Mouse (Mus musculus) cerebellum, adult 11 months (tissue): ENCODE results near the gene Rap1gap2.

ENCODE experiments used
- DNase-seq: peaks from one replicate; pipeline ENCODE4 v3.0.0; 2022

The Rap1gap2 gene

DNA sequence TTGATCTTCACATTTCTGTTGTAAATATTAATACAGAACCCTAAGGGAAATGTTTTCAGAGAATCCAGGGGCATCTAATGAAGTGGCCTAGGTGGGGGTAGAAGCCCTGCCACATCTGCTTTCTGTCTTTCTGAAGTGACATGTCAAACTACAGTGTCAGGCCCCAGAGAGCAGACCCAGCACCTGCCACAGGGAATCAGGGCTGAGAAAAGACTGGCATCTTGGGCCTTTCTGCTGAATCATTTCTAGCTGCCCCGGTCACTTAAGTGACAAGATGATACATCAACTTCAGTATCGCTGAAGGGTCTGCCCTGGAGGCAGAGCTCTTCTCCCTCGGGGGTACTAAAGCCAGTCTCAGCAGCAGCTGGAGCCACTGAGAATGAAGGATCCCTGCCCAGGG is 111.7 kb downstream of the Rap1gap2 start:
- DNase-seq, result no peak

DNA sequence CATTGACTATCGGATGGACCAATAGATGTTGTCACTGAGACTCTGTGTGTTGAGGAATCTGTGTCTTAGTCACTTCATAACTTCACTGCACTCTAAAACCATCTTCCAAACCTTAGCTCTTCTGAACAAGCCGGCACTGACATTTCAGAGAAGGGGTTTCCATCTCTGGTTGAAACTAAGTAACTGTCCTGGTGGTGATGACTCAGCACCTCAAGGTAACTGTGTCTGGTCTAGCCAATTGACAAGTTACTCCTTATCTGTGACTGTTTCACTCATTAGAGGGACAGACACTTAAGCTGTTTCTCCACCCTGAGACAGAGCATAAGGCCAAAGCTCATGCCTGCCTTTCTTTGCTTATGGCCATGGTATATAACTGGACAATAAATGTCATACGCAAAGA is 114.1 kb downstream of the Rap1gap2 start:
- DNase-seq, result no peak

GRCm38 (mm10) chr11:74493936-74494335 is 116.8 kb downstream of the Rap1gap2 start:
- DNase-seq, result no peak

GRCm38 (mm10) chr11:74493172-74493862 is 117.4 kb downstream of the Rap1gap2 start:
- DNase-seq, result no peak

DNA sequence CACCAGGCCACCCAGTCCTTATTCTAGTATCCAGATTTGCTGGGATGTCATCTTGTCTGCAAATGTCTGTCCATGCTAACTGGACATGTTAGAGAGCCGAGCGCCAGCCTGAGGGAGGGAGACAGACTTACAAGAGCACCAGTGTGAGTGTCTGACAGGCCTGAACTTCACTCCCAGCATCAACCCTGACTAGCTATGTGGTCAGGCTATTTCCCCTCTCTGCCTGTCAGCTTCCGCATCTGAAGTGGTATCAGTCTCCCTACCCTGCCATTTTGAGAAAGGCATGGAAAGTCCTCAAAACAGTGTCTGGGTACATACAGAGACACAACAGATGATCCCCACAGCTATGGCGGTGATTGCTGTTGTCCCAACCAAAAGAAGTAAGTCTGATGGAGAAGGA is 119.6 kb downstream of the Rap1gap2 start:
- DNase-seq, result no peak

DNA sequence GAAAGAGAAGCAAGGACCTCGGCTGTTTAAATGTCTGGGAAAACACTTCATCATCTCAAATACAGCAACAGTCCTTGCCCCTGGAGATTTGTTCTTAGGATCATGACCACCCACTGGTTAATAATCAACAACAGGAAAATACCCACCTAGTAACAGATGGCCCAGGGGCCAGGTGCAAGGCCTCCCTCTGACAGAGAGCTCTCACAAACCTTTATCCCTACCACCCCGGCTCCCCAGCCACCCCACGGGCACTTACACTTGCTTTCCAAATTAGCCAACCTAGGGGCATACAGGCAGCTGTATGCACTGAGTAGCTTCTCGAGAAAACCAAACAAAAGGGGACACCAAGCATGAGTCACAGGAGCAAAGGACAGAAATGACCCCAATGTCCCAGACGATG is 121.5 kb downstream of the Rap1gap2 start:
- no peak for DNase-seq

GRCm38 (mm10) chr11:74487952-74488351 is 122.8 kb downstream of the Rap1gap2 start:
- DNase-seq, result no peak

- DNase-seq, result no peak
Measured at GRCm38 (mm10) chr11:74485435-74486217, 125.1 kb downstream of the Rap1gap2 start.

DNA sequence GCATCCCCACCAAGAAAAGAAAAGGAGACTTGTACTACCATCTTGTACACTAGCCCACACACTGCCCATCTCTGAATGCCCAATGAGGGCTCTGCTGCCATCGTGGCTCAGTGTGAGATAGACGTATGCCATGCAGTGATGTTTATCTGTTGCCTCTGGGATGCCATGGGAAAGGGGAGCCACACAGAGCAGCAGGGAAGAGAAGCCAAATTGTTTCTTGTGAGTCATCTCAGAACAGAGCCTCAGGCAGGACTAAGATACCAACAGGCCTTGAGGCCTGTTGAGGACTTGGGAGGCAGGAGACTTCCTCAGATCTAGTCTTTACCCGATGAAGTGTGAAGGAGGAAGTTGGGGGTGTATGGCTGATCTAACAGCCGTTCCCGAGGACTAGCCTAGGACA is 126.8 kb downstream of the Rap1gap2 start:
- DNase-seq, result no peak

- no peak for DNase-seq
Measured at GRCm38 (mm10) chr11:74483153-74483817, 127.4 kb downstream of the Rap1gap2 start.

- no peak for DNase-seq
Measured at GRCm38 (mm10) chr11:74481797-74482196, 128.9 kb downstream of the Rap1gap2 start.

- DNase-seq, result no peak
Measured at GRCm38 (mm10) chr11:74479715-74480289, 130.9 kb downstream of the Rap1gap2 start.

DNA sequence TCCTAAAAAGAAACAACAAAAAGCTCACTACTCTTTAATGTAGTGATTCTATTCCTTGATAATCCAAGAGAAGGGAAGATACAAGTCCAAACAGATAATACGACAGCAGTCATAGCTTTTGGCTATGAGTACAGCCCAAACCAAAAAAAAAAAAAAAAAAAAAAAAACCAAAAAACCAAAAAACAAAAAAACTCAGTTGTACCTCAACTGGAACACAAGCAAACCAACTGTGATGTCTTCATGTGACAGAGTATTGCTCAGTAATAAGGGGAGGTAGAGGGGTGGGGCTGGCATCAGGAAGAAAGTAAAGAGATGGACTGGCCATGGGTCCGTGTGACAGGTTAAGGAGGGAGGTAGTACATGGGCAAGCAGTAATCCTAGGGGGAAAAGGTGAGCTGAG is 131.8 kb downstream of the Rap1gap2 start:
- DNase-seq, result no peak

GRCm38 (mm10) chr11:74472671-74473070 is 138.0 kb downstream of the Rap1gap2 start:
- DNase-seq, result no peak

- DNase-seq, result no peak
Measured at GRCm38 (mm10) chr11:74468195-74468594, 142.5 kb downstream of the Rap1gap2 start.

GRCm38 (mm10) chr11:74465712-74466111 is 145.0 kb downstream of the Rap1gap2 start:
- no peak for DNase-seq

GRCm38 (mm10) chr11:74464181-74464977 is 146.3 kb downstream of the Rap1gap2 start:
- no peak for DNase-seq

DNA sequence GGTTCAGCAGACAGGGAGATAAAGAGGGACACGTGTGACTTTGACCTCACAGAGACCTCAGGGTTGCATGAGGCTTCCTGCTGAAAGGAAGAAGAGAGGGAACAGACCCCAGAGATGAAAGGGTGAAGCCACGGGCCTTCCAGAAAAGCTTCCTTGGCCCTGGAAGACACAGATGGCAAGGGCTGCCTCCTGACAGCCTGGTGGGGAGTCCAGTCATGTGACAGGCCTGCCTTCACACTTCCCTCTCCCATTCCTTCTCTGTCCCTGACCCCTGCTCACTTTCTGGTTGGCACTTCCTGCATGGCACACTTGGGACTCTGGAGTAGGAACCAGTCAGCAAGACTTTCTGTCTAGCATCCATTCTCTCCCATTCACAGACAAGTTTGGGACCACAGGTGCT is 148.1 kb downstream of the Rap1gap2 start:
- peak; percentile 20 for DNase-seq

GRCm38 (mm10) chr11:74459651-74460050 is 151.1 kb downstream of the Rap1gap2 start:
- DNase-seq, result no peak

- no peak for DNase-seq
Measured at GRCm38 (mm10) chr11:74458400-74458799, 152.3 kb downstream of the Rap1gap2 start.

GRCm38 (mm10) chr11:74457194-74457593 is 153.5 kb downstream of the Rap1gap2 start:
- DNase-seq, result no peak

DNA sequence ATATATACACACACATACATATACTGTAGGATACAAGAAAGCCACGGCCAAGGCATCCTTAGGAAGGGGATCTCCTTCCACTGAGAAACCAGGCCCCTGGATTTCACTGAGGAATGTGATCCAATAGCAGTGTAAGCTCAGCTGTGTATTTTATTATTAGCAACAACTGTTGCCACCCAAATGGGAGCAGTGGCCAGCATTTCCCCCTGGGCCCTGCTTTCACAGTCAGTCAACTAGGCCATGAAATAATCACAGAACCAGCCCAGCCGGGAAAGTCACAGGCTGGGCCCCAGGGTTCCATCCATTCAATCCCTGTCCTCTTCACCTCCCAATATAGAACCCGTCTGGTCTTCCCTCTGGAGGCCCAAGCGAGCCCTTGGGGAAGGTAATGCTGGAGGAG is 162.2 kb downstream of the Rap1gap2 start:
- DNase-seq, result no peak

DNA sequence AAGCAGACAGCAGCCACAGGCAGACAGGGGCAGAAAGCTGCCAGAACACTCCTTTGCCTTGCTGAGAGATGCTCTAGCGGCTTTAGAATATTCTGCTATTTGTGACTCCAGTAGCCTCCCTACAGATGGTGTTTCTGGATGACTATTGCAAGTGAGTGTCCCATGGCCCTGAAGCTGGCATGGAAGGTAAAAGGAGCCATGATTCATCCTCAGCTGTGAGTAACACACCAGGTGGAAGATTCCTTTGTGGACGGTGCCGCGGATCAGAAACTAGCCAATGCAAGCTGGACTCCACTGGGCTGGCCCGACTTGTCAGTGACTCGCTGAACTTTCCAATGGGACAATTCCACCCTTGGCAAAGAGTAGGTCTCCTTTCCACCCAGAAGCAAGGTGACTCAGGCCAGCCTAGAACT is 162.7 kb downstream of the Rap1gap2 start:
- peak; percentile 32 for DNase-seq
